Comparison of ENCODE assay signal across 27 mouse cellular contexts in genomic region chr9:30122371-30122770, GRCm38 (mm10).
"Had no signal": no experiment of that assay in that cellular context is flagged by ENCODE, and none has a peak within 500 bp of the region (broad histone marks: within the 10 kb centered on the region; RNA-seq: fewer than 3 reads in every experiment).

No protein-coding gene starts in this region.

- H3K27ac ChIP-seq: embryonic facial prominence, embryonic 10.5 days; embryonic facial prominence, embryonic 12.5 days; embryonic facial prominence, embryonic 13.5 days; embryonic facial prominence, embryonic 15.5 days; forebrain, embryonic 10.5 days; forebrain, embryonic 12.5 days; forebrain, embryonic 13.5 days; forebrain, embryonic 15.5 days; gastrocnemius, adult 2 months had no signal

- DNase-seq: cerebellum, adult 2 months; cerebellum, adult 8-10 months; cerebellum, adult 9-10 months; cerebellum, adult 9-11 months; cerebellum, postnatal 10 days; cerebellum, postnatal 14 days; cerebellum, postnatal 25 days; cerebellum, postnatal 36 days; embryo, embryonic 11 days; forebrain, postnatal 0 days; gastrocnemius, adult 2 months; gastrocnemius, postnatal 10 days; gastrocnemius, postnatal 14 days; gastrocnemius, postnatal 25 days; gastrocnemius, postnatal 36 days; heart, adult 18-20 months had no signal

- H3K36me3 ChIP-seq: embryonic facial prominence, embryonic 10.5 days; embryonic facial prominence, embryonic 12.5 days; embryonic facial prominence, embryonic 13.5 days; embryonic facial prominence, embryonic 15.5 days; forebrain, embryonic 10.5 days; forebrain, embryonic 12.5 days; forebrain, embryonic 15.5 days had no signal

- H3K4me3 ChIP-seq: embryonic facial prominence, embryonic 10.5 days; embryonic facial prominence, embryonic 12.5 days; embryonic facial prominence, embryonic 13.5 days; embryonic facial prominence, embryonic 15.5 days; erythroblast, embryonic 14.5 days; forebrain, embryonic 10.5 days; forebrain, embryonic 12.5 days; forebrain, embryonic 13.5 days; forebrain, embryonic 15.5 days; gastrocnemius, adult 2 months had no signal

- ATAC-seq: forebrain, embryonic 13.5 days; forebrain, embryonic 14.5 days; forebrain, embryonic 15.5 days; forebrain, embryonic 16.5 days; forebrain, postnatal 0 days had no signal

- H3K4me1 ChIP-seq: embryonic facial prominence, embryonic 10.5 days; embryonic facial prominence, embryonic 12.5 days; embryonic facial prominence, embryonic 13.5 days; embryonic facial prominence, embryonic 15.5 days; forebrain, embryonic 10.5 days; forebrain, embryonic 12.5 days; forebrain, embryonic 13.5 days; forebrain, embryonic 15.5 days had no signal

- H3K4me2 ChIP-seq: embryonic facial prominence, embryonic 12.5 days; embryonic facial prominence, embryonic 13.5 days; embryonic facial prominence, embryonic 15.5 days; forebrain, embryonic 12.5 days; forebrain, embryonic 13.5 days; forebrain, embryonic 15.5 days had no signal

- H3K9me3 ChIP-seq: embryonic facial prominence, embryonic 10.5 days; embryonic facial prominence, embryonic 12.5 days; embryonic facial prominence, embryonic 13.5 days; embryonic facial prominence, embryonic 15.5 days; forebrain, embryonic 10.5 days; forebrain, embryonic 12.5 days; forebrain, embryonic 13.5 days; forebrain, embryonic 15.5 days had no signal

- H3K9ac ChIP-seq: embryonic facial prominence, embryonic 12.5 days; embryonic facial prominence, embryonic 13.5 days; embryonic facial prominence, embryonic 15.5 days; forebrain, embryonic 12.5 days; forebrain, embryonic 13.5 days; forebrain, embryonic 15.5 days; forebrain, postnatal 0 days had no signal

- H3K27me3 ChIP-seq: embryonic facial prominence, embryonic 12.5 days; embryonic facial prominence, embryonic 13.5 days; embryonic facial prominence, embryonic 15.5 days; forebrain, embryonic 12.5 days; forebrain, embryonic 13.5 days; forebrain, embryonic 15.5 days had no signal
